Mouse (Mus musculus): ENCODE data around the gene Polr3h.

- no peak for TF ChIP-seq POLR2A (IDR thresholded peaks at IDR 0.05; ENCODE audit: borderline replicate concordance, control insufficient read depth, low read depth, low read length)
- no peak for TF ChIP-seq CTCF (IDR thresholded peaks at IDR 0.05; ENCODE audit: control insufficient read depth, insufficient read depth, low read length)
Measured at GRCm38 (mm10) chr15:81961078-81961451, 35.0 kb upstream of the Polr3h start.
